Mouse (Mus musculus) heart, adult 10 weeks (tissue): ENCODE measurements around the gene Acp2. TPM values are rescaled to one million over a fixed set of nuclear protein-coding genes. Genes with fewer than 3 reads are reported as not detected.

Experiments
- polyA plus RNA-seq: library from polyadenylated mRNA; stranded (reverse); fragments of 350-450 nt; fragmentation: Illumina TruSeq; extraction: RNeasy Lipid Tissue Mini Kit (QIAGEN cat#74804); gene quantifications from one replicate; pipeline ENCODE4 v1.2.3, GENCODE M21; 2014; ENCODE audit warnings: low read depth, low replicate concordance

Gene Acp2
- polyA plus RNA-seq = 15.9 TPM

DNA sequence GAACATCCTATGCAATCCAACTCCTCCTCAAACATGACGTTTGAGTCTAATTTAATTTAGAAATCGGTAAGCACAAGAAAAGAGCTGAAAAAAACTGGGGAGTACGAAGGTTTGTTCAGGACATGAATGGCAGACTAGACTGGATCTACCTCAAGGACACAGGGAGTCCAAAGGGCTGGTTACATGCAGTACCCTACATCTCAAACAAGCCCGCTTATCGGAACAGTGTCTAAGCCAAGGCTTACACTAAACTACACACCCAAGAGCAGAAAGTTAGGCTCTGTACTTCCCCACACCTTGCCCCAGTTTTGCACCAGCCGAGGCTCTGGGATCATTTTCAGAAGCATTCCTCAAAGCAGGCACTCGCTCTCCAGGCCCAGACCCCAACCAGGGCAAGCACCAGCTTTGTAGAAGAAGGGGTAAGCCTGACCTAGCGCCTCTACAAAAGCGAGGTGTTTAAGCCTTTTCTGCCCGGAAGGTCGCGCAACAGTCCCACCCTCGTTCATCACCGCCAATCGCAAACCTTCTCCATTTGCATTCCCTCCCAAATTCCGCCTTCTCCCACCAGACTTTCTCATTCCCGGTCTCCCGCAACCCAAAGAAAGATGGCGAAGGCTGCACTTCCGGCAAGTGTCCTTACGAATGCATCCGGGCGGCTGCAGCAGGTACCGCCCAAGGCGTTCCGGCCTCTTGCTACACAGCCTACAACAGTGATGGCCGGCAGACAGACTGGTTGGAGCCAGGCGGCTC, at the start of gene Acp2, which contains the start of gene Nr1h3:
Gene Acp2, plus strand, starts transcription at position 664 of the 750 bp plus-strand sequence.
Gene Nr1h3, minus strand, starts transcription at position 613 of the 750 bp plus-strand sequence.

DNA sequence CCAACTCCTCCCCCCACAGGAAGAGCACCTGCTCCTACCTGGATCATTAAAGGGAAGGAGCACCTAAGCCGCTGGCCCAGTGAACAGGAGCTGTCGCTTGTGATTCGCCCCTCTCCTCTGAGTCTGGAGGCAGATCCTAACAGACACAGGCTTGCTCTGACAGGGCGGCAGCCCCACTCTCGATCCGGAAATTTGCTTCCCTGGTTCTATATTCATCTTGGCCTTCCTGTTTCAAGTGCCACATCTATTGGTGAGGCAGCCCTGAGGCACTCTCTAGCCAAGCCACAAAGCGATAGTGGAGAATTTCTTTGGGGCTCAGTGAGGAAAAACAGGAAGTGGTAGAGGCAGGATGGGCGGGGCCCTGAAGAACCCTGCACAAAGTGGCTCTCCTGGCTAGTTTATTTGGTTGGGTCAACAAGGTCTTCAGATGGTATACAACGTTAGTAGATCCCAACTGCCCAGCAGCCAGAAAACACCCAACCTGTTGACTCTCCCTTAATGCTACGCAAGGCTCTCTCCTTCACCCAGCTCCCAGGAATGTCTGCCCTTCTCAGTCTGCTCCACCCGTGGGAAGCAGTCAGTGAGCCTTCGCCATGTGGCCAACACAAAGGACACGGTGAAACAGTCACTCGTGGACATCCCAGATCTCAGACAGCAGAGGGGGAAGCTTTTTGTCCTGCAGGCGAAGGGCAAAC, 18.8 kb upstream of the Acp2 start, which contains the start of gene Madd:
Gene Madd, minus strand, starts transcription at position 127 of the 695 bp plus-strand sequence.

DNA sequence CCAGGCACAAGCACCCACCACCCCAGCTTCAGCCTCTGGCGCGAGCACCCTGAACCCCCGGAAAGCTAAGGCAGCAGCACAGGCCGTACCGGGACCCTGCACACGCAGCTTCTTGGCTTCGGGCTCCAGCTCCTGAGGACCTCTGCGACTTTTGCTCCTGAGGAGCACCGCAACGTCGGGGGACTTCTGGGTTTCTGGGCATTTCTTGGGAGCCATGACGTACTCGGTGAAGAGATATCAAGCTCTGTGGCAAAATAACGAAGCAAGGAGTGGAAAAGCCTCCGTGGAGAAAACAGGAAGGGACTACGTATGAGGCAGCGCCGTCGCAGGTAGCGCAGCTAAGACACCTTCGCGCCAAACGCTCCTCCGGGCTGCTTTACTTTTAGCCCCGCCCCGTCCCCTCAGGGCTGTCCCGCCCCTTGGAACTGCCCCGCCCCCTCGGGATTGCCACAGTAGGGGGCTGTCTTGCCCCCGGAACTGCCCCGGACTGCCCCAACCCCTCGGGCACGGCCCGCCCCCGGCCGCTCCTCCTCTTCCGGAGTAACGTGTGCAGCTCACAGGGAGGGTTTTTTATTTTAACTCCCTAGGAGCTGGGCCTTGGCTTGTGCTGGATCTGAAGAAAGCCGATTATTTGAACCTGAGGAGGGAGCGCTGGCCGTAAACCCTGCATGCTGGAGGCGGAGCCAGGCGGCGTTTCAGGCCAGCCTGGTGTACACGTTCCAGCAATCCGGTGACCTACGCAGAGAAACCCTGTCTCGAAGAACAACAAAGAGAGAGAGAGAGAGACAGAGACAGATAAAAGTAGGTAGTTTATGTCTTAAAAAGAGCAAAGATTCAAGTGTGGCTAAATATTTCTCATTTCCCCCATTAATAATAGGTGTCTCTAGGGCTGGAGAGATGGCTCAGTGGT, 34.2 kb downstream of the Acp2 start, which contains the start of gene Ddb2:
Gene Ddb2, minus strand, starts transcription at position 382 of the 910 bp plus-strand sequence.

DNA sequence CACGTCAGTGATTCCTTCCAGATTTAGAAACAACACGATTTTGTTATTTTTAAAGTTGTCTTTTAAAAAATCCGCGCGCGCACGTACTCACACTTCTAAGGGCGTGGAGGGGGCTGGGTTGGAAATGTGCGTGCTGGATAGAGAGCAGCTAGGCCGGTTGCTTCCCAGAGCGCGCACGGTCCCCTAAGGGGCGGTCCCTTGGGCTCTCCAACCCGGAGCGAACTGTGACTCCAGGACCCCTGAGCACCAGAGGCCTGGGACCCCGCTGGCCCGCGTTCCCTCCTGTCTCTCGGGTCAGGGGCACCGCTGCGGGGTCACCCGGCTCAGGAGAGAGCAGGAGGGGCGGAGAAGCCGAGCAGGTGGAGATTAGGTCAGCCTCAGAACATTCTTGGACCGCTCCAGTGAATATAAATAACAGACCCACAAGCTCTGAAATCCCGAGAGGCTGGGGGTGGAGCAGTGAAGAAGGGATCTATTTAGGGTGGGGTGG, 53.0 kb downstream of the Acp2 start, which contains the start of gene Pacsin3:
Gene Pacsin3, plus strand, starts transcription at position 294 of the 490 bp plus-strand sequence.

Other genes starting within 250 kb of the Acp2 start
- 25.0 TPM for gene Rapsn, start 167.3 kb upstream of the Acp2 start, polyA plus RNA-seq
- gene Psmc3, start 148.9 kb upstream of the Acp2 start, polyA plus RNA-seq = 297 TPM
- 31.1 TPM for gene Slc39a13, start 132.5 kb upstream of the Acp2 start, polyA plus RNA-seq
- 4.9 TPM for gene Spi1, start 120.5 kb upstream of the Acp2 start, polyA plus RNA-seq
- gene Mybpc3, start 84.7 kb upstream of the Acp2 start, polyA plus RNA-seq = 1,487 TPM
- gene Madd, start 19.0 kb upstream of the Acp2 start, polyA plus RNA-seq = 9.3 TPM
- 29.7 TPM for gene Nr1h3, start 51 bp upstream of the Acp2 start, polyA plus RNA-seq
- gene Ddb2, start 34.1 kb downstream of the Acp2 start, polyA plus RNA-seq = 10.9 TPM
- gene Pacsin3, start 53.1 kb downstream of the Acp2 start, polyA plus RNA-seq = 213 TPM
- gene Arfgap2, start 62.1 kb downstream of the Acp2 start, polyA plus RNA-seq = 63.3 TPM
- gene 1110051M20Rik, start 241.8 kb downstream of the Acp2 start, polyA plus RNA-seq = 11.0 TPM